Mouse (Mus musculus) central nervous system, embryonic 18 days (tissue): ENCODE results near the gene Btnl4. TPM values are rescaled to one million over a fixed set of nuclear protein-coding genes. Genes with fewer than 3 reads are reported as not detected.

Source experiments
- polyA plus RNA-seq: library from polyadenylated mRNA; depleted of rRNA; stranded (reverse); fragments of >200 nt; gene quantifications from 2 replicates; pipeline ENCODE4 v1.2.3, GENCODE M21; 2012; rRNA removed

Btnl4 gene
- not detected in 2 replicates for polyA plus RNA-seq

DNA sequence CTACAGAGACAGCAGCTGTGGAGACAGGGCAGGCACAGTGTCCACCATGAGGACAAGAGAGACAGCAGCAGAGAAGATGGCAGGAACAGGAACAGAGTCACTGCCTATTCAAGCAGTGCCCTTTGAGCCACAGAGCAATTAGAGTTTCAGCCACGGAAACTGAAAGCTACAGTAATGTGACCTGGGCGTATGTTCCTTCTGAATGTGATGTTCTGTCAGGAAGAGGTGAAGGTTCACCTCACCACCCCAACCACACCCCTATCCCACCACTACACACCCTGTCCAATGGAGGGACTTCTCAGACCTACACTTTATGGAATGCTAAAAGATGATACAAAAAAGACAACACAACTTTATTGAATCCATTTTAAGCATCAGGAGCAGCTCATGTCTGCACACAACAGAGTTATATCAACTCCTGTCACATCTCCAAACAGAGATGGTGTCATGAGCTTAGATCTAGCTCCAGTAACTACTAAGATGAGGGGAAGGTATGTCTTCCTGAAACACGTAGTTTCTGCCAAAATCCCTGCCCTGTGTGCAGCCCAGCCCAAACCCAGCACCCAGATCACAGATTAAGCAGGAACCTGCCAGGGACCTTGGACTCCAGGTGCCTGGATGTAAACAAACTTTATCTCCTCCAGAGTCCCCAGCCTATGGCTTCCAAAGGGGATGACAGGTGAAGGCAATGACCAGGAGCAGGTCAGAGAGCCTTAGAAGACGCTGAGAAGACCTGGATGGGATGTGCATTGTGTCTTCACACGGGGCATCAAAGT lies at the start of gene Btnl4:
Btnl4 (minus strand) TSS at position 81 of the 776 bp plus-strand sequence.

DNA sequence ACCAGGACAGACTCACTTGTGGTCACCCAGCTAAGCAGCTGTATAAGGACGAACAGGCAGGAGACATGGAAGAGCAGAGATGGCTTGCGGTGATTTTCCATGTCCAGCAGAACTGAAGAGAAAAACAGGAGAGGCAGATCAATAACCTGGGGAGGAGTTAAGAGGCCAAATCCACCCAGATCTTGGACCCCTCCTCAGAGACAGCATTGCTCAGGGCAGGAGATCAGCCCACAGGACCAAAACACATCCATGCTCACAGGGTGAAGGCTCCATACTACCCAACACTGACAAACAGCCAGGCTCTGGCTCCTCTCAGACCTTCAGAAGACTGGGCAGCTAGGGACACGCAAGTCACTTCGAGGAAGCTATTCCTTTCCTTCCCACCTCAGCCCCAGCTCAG lies 40.1 kb upstream of the Btnl4 start, which contains the start of gene Btnl6:
Btnl6 (minus strand) TSS at position 101 of the 400 bp plus-strand sequence.

Other genes with a start within 250 kb of the Btnl4 start
- 0.40 and 0.48 TPM in 2 replicates for gene H2-Ob, start 238.4 kb downstream of the Btnl4 start, polyA plus RNA-seq
- 0.74 and 1.0 TPM in 2 replicates for gene H2-Ab1, start 219.6 kb downstream of the Btnl4 start, polyA plus RNA-seq
- 0.34 and 0.47 TPM in 2 replicates for gene H2-Aa, start 189.5 kb downstream of the Btnl4 start, polyA plus RNA-seq
- 1.8 and 1.9 TPM in 2 replicates for gene H2-Eb1, start 171.5 kb downstream of the Btnl4 start, polyA plus RNA-seq
- gene H2-Eb2, start 151.7 kb downstream of the Btnl4 start, polyA plus RNA-seq, result 0.04 and 0.17 TPM in 2 replicates
- gene Btnl2, start 122.5 kb downstream of the Btnl4 start, polyA plus RNA-seq, result not detected in 2 replicates
- not detected in 2 replicates for gene Btnl1, start 100.2 kb downstream of the Btnl4 start, polyA plus RNA-seq
- 7.7 and 11.5 TPM in 2 replicates for gene BC051142, start 78.5 kb downstream of the Btnl4 start, polyA plus RNA-seq
- not detected in 2 replicates for gene Btnl6, start 40.0 kb upstream of the Btnl4 start, polyA plus RNA-seq
- gene Notch4, start 87.0 kb upstream of the Btnl4 start, polyA plus RNA-seq, result 6.4 and 8.1 TPM in 2 replicates
- gene Gpsm3, start 112.5 kb upstream of the Btnl4 start, polyA plus RNA-seq, result 1.9 and 2.2 TPM in 2 replicates
- gene Pbx2, start 113.9 kb upstream of the Btnl4 start, polyA plus RNA-seq, result 66.5 and 66.7 TPM in 2 replicates
- gene Ager, start 120.5 kb upstream of the Btnl4 start, polyA plus RNA-seq, result 3.8 and 4.2 TPM in 2 replicates
- gene Rnf5, start 126.4 kb upstream of the Btnl4 start, polyA plus RNA-seq, result 199 and 200 TPM in 2 replicates
- 209 and 219 TPM in 2 replicates for gene Agpat1, start 126.9 kb upstream of the Btnl4 start, polyA plus RNA-seq
- gene Egfl8, start 138.7 kb upstream of the Btnl4 start, polyA plus RNA-seq, result 5.5 and 12.4 TPM in 2 replicates
- 22.4 and 24.5 TPM in 2 replicates for gene Ppt2, start 151.2 kb upstream of the Btnl4 start, polyA plus RNA-seq
- gene Prrt1, start 152.2 kb upstream of the Btnl4 start, polyA plus RNA-seq, result 66.0 and 82.7 TPM in 2 replicates
- 5.0 and 5.4 TPM in 2 replicates for gene Fkbpl, start 167.4 kb upstream of the Btnl4 start, polyA plus RNA-seq
- 95.0 and 101 TPM in 2 replicates for gene Atf6b, start 169.8 kb upstream of the Btnl4 start, polyA plus RNA-seq
- gene Tnxb, start 193.2 kb upstream of the Btnl4 start, polyA plus RNA-seq, result 1.2 and 1.4 TPM in 2 replicates